Mouse (Mus musculus): ENCODE measurements around the gene Dpm3. TPM values are rescaled to one million over a fixed set of nuclear protein-coding genes. Genes with fewer than 3 reads are reported as not detected.

The Dpm3 gene
- polyA plus RNA-seq (2012; fragmentation: generic; extraction: Trizol): 222 TPM

DNA sequence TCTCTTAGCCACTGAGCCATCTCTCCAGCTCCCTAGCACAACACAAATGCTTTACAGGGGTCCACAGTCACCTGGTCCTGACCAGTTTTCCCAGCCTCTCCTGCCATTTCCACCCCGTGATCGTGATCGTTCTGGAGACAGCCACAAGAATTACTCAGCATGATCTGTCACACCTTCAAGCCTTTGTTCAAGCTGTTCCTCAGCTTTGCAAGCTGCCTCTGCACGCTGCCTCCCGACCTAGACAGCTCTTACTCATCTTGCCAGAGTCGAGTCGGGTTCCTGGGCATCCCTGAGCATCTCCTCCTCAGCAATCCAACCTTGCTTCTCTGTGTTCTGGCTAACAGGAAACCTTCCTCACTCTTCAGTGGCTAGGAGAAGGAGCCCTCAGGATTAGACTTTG lies at the start of gene Dpm3:
Gene Dpm3, plus strand, starts transcription at position 283 of the 400 bp plus-strand sequence.
- Histone ChIP-seq H3ac (ENCODE audit: control insufficient read depth, insufficient read length) (no peak within 1 kb of the TSS), H3K36me3 (ENCODE audit: control insufficient read depth, insufficient read depth) (no peaks in the 10 kb centered on the region)
- TF ChIP-seq POLR2AphosphoS2 (IDR thresholded peaks at IDR 0.05; ENCODE audit: insufficient read length, low read depth): no peak
- no peak for TF ChIP-seq TCF12 (IDR thresholded peaks at IDR 0.05; ENCODE audit: insufficient read depth, poor library complexity, severe bottlenecking)
- no peak for TF ChIP-seq MYOD1 (IDR thresholded peaks at IDR 0.05; ENCODE audit: control insufficient read depth in 1 of 3, insufficient read length in 2 of 3, low read depth in 2 of 3)
- no peak for TF ChIP-seq SRF (IDR thresholded peaks at IDR 0.05; ENCODE audit: control insufficient read depth, insufficient read length, low read depth)
- no peak for TF ChIP-seq E2F4 (IDR thresholded peaks at IDR 0.05; ENCODE audit: insufficient read depth)
- TF ChIP-seq CEBPB (IDR thresholded peaks at IDR 0.05; ENCODE audit: insufficient read depth, poor library complexity, severe bottlenecking): no peak
- TF ChIP-seq MAX (IDR thresholded peaks at IDR 0.05; ENCODE audit: low read depth): no peak
- TF ChIP-seq REST (IDR thresholded peaks at IDR 0.05; ENCODE audit: insufficient read depth, insufficient read length): no peak
- TF ChIP-seq TCF3 (IDR thresholded peaks at IDR 0.05; ENCODE audit: insufficient read length, low read depth): no peak
- no peak for TF ChIP-seq POLR2A (IDR thresholded peaks at IDR 0.05; ENCODE audit: insufficient read length, low read depth)

DNA sequence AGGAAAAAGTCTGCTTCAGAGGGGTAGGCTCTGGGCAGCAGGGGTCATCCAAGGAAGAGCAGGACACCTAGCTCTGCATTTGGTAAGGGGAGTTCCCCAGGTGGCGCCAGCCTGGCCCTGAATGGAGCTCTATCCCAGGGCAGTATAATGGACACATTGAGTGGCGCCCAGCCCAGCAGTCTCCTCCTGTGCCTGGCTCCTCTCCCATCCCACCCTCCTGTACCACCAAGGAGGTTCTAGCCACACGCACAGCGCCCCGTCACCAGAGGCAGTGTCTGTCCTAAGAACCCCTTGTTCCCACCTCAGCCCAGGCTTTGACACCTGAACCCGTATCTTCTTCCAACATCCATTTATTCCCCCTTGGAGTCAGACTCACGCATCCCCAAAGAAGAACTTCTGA lies 49.4 kb upstream of the Dpm3 start:
- TF ChIP-seq E2F4 (IDR thresholded peaks at IDR 0.05; ENCODE audit: insufficient read depth): no peak
- TF ChIP-seq POLR2A (IDR thresholded peaks at IDR 0.05; ENCODE audit: insufficient read length, low read depth): no peak
- no peak overlapping the region for H3K4me3 ChIP-seq
- no peaks in the 10 kb centered on the region for H3K27me3 ChIP-seq (ENCODE audit: control insufficient read depth, insufficient read depth, insufficient read length)
- H3K36me3 ChIP-seq (ENCODE audit: control insufficient read depth, insufficient read depth): peaks cover 20% of the 10 kb centered on the region
- no peak overlapping the region for H3ac ChIP-seq (ENCODE audit: control insufficient read depth, insufficient read length)
- peaks cover 12% of the 10 kb centered on the region for H3K79me2 ChIP-seq (ENCODE audit: control insufficient read depth, insufficient read depth)
- no peak overlapping the region for H3K4me2 ChIP-seq (ENCODE audit: low read depth)

More for the DNA sequence above, at the start of gene Dpm3:
- Histone ChIP-seq H3K79me2 (ENCODE audit: control insufficient read depth, insufficient read depth) (no peaks in the 10 kb centered on the region), H3K4me3 (no peak within 1 kb of the TSS), H3K27me3 (ENCODE audit: control insufficient read depth, insufficient read depth, insufficient read length) (no peaks in the 10 kb centered on the region), H3K4me2 (ENCODE audit: low read depth) (no peak within 1 kb of the TSS)

DNA sequence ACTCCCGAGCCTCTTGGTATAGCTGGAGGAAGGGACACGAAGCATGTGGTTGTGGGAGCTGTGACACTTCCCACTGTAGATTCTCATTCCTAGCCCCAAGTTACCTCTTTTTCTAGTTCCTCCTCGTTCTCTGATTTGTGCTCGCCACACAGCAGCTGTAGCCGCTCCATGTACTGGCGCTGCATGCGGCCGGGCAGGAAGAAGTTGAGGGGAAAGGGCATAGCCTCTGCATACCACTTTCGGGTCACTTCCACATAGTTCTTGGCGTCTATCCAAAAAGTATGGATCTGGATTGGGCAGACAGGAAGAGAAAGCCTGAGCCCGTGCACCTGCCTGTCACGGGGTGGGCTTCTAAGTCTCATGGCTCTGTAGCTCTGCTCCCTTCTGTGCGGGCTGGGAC lies 49.0 kb upstream of the Dpm3 start:
- Histone ChIP-seq H3K4me3 (no peak overlapping the region), H3K27me3 (ENCODE audit: control insufficient read depth, insufficient read depth, insufficient read length) (no peaks in the 10 kb centered on the region), H3ac (ENCODE audit: control insufficient read depth, insufficient read length) (no peak overlapping the region), H3K36me3 (ENCODE audit: control insufficient read depth, insufficient read depth) (peaks cover 20% of the 10 kb centered on the region), H3K79me2 (ENCODE audit: control insufficient read depth, insufficient read depth) (peaks cover 12% of the 10 kb centered on the region), H3K4me2 (ENCODE audit: low read depth) (no peak overlapping the region)
- no peak for TF ChIP-seq USF1 (IDR thresholded peaks at IDR 0.05; ENCODE audit: low read depth)
- TF ChIP-seq POLR2A (IDR thresholded peaks at IDR 0.05; ENCODE audit: insufficient read length, low read depth): no peak
- TF ChIP-seq MAX (IDR thresholded peaks at IDR 0.05; ENCODE audit: low read depth): no peak
- no peak for TF ChIP-seq REST (IDR thresholded peaks at IDR 0.05; ENCODE audit: insufficient read depth, insufficient read length)
- TF ChIP-seq SRF (IDR thresholded peaks at IDR 0.05; ENCODE audit: control insufficient read depth, insufficient read length, low read depth): no peak
- no peak for TF ChIP-seq POLR2AphosphoS2 (IDR thresholded peaks at IDR 0.05; ENCODE audit: insufficient read length, low read depth)
- no peak for TF ChIP-seq E2F4 (IDR thresholded peaks at IDR 0.05; ENCODE audit: insufficient read depth)
- no peak for TF ChIP-seq MYOD1 (IDR thresholded peaks at IDR 0.05; ENCODE audit: control insufficient read depth in 1 of 3, insufficient read length in 2 of 3, low read depth in 2 of 3)
- TF ChIP-seq MYOG (IDR thresholded peaks at IDR 0.05; ENCODE audit: control insufficient read depth in 1 of 3, insufficient read depth in 1 of 3, insufficient read length in 2 of 3, low read depth in 2 of 3): no peak
- no peak for TF ChIP-seq TCF3 (IDR thresholded peaks at IDR 0.05; ENCODE audit: insufficient read length, low read depth)
- TF ChIP-seq TCF12 (IDR thresholded peaks at IDR 0.05; ENCODE audit: insufficient read depth, poor library complexity, severe bottlenecking): no peak
- no peak for TF ChIP-seq CEBPB (IDR thresholded peaks at IDR 0.05; ENCODE audit: insufficient read depth, poor library complexity, severe bottlenecking)

DNA sequence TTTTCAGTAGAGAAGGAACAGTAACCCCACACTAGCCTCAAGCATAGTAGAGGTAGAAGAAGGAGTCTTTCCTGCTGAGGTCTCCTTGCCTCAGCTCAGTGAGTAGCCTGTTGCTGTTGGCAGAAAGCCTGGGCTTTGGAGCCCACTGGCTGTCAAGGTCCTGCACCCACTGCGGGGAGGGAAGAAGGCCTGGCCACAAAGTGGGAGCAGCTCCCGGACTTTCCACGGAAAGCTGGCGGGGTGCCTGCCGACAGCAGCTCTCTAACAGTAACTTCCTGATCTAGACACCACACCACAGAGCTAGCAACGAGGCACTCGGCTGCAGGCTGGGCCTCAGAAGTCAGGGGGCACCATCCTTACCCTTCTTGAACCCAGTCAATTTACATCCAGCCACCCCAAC lies 48.4 kb upstream of the Dpm3 start:
- TF ChIP-seq TCF12 (IDR thresholded peaks at IDR 0.05; ENCODE audit: insufficient read depth, poor library complexity, severe bottlenecking) (no peak), CEBPB (IDR thresholded peaks at IDR 0.05; ENCODE audit: insufficient read depth, poor library complexity, severe bottlenecking) (no peak), MAX (IDR thresholded peaks at IDR 0.05; ENCODE audit: low read depth) (no peak), USF1 (IDR thresholded peaks at IDR 0.05; ENCODE audit: low read depth) (no peak), E2F4 (IDR thresholded peaks at IDR 0.05; ENCODE audit: insufficient read depth) (no peak), REST (IDR thresholded peaks at IDR 0.05; ENCODE audit: insufficient read depth, insufficient read length) (no peak), SRF (IDR thresholded peaks at IDR 0.05; ENCODE audit: control insufficient read depth, insufficient read length, low read depth) (no peak), POLR2AphosphoS2 (IDR thresholded peaks at IDR 0.05; ENCODE audit: insufficient read length, low read depth) (no peak), MYOD1 (IDR thresholded peaks at IDR 0.05; ENCODE audit: control insufficient read depth in 1 of 3, insufficient read length in 2 of 3, low read depth in 2 of 3) (no peak), POLR2A (IDR thresholded peaks at IDR 0.05; ENCODE audit: insufficient read length, low read depth) (no peak), MYOG (IDR thresholded peaks at IDR 0.05; ENCODE audit: control insufficient read depth in 1 of 3, insufficient read depth in 1 of 3, insufficient read length in 2 of 3, low read depth in 2 of 3) (no peak), TCF3 (IDR thresholded peaks at IDR 0.05; ENCODE audit: insufficient read length, low read depth) (no peak)
- Histone ChIP-seq H3ac (ENCODE audit: control insufficient read depth, insufficient read length) (no peak overlapping the region), H3K4me3 (no peak overlapping the region), H3K79me2 (ENCODE audit: control insufficient read depth, insufficient read depth) (peaks cover 12% of the 10 kb centered on the region), H3K4me2 (ENCODE audit: low read depth) (no peak overlapping the region), H3K36me3 (ENCODE audit: control insufficient read depth, insufficient read depth) (peaks cover 20% of the 10 kb centered on the region), H3K27me3 (ENCODE audit: control insufficient read depth, insufficient read depth, insufficient read length) (no peaks in the 10 kb centered on the region)

DNA sequence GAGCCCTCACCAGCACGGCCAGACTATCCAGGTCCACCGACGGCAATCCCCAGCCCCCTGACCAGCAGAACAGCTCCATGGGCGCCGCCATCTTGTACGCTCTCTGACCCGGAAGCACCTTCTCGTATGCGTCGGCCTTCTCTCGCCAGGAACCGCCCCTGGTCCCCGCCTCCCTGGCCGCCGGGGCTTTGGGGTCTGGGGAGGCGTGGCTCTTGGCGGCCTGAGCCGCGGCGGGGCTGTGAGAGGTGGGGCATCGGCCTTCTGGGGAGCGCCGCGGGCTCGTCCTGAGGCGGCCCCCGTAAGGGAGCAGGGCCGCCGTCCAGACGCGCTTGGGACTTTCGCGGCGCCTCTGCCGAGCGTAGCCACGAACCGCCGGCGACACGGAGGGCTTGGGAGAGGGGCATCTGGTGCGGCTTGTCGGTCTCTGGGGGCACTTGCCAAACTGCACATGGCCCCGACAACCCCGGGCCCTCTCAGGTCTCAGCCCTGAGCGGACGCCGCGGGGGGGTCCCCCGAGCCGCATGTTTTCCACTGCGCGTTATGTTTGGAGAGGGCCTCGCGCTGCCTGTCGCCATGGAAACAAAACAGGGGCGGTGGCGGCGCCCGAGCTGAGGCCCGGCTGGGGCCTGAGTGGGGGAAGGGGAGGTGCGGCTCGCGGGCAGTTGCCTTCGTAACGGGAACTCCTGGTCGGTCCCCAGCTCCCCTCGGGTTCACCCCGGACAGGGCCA lies 45.2 kb upstream of the Dpm3 start:
- H3K4me2 ChIP-seq (ENCODE audit: low read depth): peak overlapping the region; percentile 88
- peaks cover 4% of the 10 kb centered on the region for H3K36me3 ChIP-seq (ENCODE audit: control insufficient read depth, insufficient read depth)
- peaks cover 12% of the 10 kb centered on the region for H3K79me2 ChIP-seq (ENCODE audit: control insufficient read depth, insufficient read depth)
- H3K27me3 ChIP-seq (ENCODE audit: control insufficient read depth, insufficient read depth, insufficient read length): no peaks in the 10 kb centered on the region
- H3K4me3 ChIP-seq: peak overlapping the region; percentile 50
- H3ac ChIP-seq (ENCODE audit: control insufficient read depth, insufficient read length): peak overlapping the region; percentile 52
- TF ChIP-seq TCF3 (IDR thresholded peaks at IDR 0.05; ENCODE audit: insufficient read length, low read depth) (no peak), POLR2AphosphoS2 (IDR thresholded peaks at IDR 0.05; ENCODE audit: insufficient read length, low read depth) (peak; percentile 43), POLR2A (IDR thresholded peaks at IDR 0.05; ENCODE audit: insufficient read length, low read depth) (peak; percentile 57)
